Mouse (Mus musculus): ENCODE data around the gene Nfya. TPM values are rescaled to one million over a fixed set of nuclear protein-coding genes. Genes with fewer than 3 reads are reported as not detected.
"Not testable (repeated sequence)": the region's sequence is repeated elsewhere in the genome, so short reads cannot be mapped to it uniquely, and the experiment has no call there.

Gene Nfya
- polyA plus RNA-seq, 2 experiments from 2014 or later = 11.3 to 13.3 TPM

- ATAC-seq = no peak
These were observed 18.3 kb downstream of the Nfya start for GRCm38 (mm10) chr17:48391446-48391845.

GRCm38 (mm10) chr17:48389442-48389841, 20.3 kb downstream of the Nfya start:
- ATAC-seq = no peak

- no peak for ATAC-seq
These were observed 21.0 kb downstream of the Nfya start for GRCm38 (mm10) chr17:48388666-48389065.

GRCm38 (mm10) chr17:48385786-48386461, 23.8 kb downstream of the Nfya start:
- ATAC-seq = no peak

- no peak for ATAC-seq
These were observed 30.7 kb downstream of the Nfya start for GRCm38 (mm10) chr17:48379050-48379449.

GRCm38 (mm10) chr17:48376102-48376501, 33.6 kb downstream of the Nfya start:
- no peak for ATAC-seq

GRCm38 (mm10) chr17:48372987-48373386, 36.7 kb downstream of the Nfya start:
- ATAC-seq = no peak

GRCm38 (mm10) chr17:48371621-48372020, 38.1 kb downstream of the Nfya start:
- ATAC-seq = no peak

GRCm38 (mm10) chr17:48366806-48367205, 42.9 kb downstream of the Nfya start:
- no peak for ATAC-seq

- no peak for ATAC-seq
These were observed 44.1 kb downstream of the Nfya start for GRCm38 (mm10) chr17:48365511-48366155.

GRCm38 (mm10) chr17:48363421-48363965, 46.2 kb downstream of the Nfya start:
- no peak for ATAC-seq

GRCm38 (mm10) chr17:48362966-48363365, 46.7 kb downstream of the Nfya start:
- no peak for ATAC-seq

- ATAC-seq = no peak
These were observed 47.4 kb downstream of the Nfya start for GRCm38 (mm10) chr17:48362346-48362745.

GRCm38 (mm10) chr17:48360462-48360861, 49.2 kb downstream of the Nfya start:
- no peak for ATAC-seq

GRCm38 (mm10) chr17:48359616-48360015, 50.1 kb downstream of the Nfya start, which contains the start of gene Treml1:
Treml1 (plus strand) TSS chr17:48359916.
- no peak for ATAC-seq

- no peak for ATAC-seq
These were observed 51.8 kb downstream of the Nfya start for GRCm38 (mm10) chr17:48357892-48358291.

GRCm38 (mm10) chr17:48355822-48356221, 53.9 kb downstream of the Nfya start:
- ATAC-seq = no peak

GRCm38 (mm10) chr17:48352976-48353375, 56.7 kb downstream of the Nfya start:
- not testable (repeated sequence) for ATAC-seq

GRCm38 (mm10) chr17:48350681-48351193, 59.0 kb downstream of the Nfya start:
- no peak for ATAC-seq

GRCm38 (mm10) chr17:48347287-48347686, 62.4 kb downstream of the Nfya start:
- ATAC-seq = no peak

GRCm38 (mm10) chr17:48346834-48347233, 62.9 kb downstream of the Nfya start:
- no peak for ATAC-seq

- no peak for ATAC-seq
These were observed 63.5 kb downstream of the Nfya start, which contains the start of gene Trem2 for GRCm38 (mm10) chr17:48346231-48346630. Trem2 (plus strand) TSS chr17:48346401.

GRCm38 (mm10) chr17:48345824-48346223, 63.9 kb downstream of the Nfya start:
- ATAC-seq = no peak

- no peak for ATAC-seq
These were observed 66.6 kb downstream of the Nfya start for GRCm38 (mm10) chr17:48343065-48343464.

Data from CD4-positive, CD25-positive, alpha-beta regulatory T cell, adult 4 months (primary cell).